Mouse (Mus musculus): ENCODE measurements around the gene Nkiras2. TPM values are rescaled to one million over a fixed set of nuclear protein-coding genes. Genes with fewer than 3 reads are reported as not detected.

Gene Nkiras2
- polyA plus RNA-seq, 1 experiment from 2014 or later, result 72.1 TPM

Other genes starting within 250 kb of the Nkiras2 start
- 93.4 and 106 TPM in 2 replicates for gene Jup, start 221.5 kb upstream of the Nkiras2 start, polyA plus RNA-seq (2014; fragmentation: Nextera tagmentation; extraction: Ambion mirVana)
- gene P3h4, start 204.4 kb upstream of the Nkiras2 start, polyA plus RNA-seq (2014; fragmentation: Nextera tagmentation; extraction: Ambion mirVana), result 54.8 and 55.3 TPM in 2 replicates
- 86.2 and 89.7 TPM in 2 replicates for gene Fkbp10, start 203.5 kb upstream of the Nkiras2 start, polyA plus RNA-seq (2014; fragmentation: Nextera tagmentation; extraction: Ambion mirVana)
- gene Nt5c3b, start 177.4 kb upstream of the Nkiras2 start, polyA plus RNA-seq (2014; fragmentation: Nextera tagmentation; extraction: Ambion mirVana), result 117 and 126 TPM in 2 replicates
- 0.23 and 0.61 TPM in 2 replicates for gene Klhl10, start 177.3 kb upstream of the Nkiras2 start, polyA plus RNA-seq (2014; fragmentation: Nextera tagmentation; extraction: Ambion mirVana)
- gene Klhl11, start 146.5 kb upstream of the Nkiras2 start, polyA plus RNA-seq (2014; fragmentation: Nextera tagmentation; extraction: Ambion mirVana), result 8.3 and 9.6 TPM in 2 replicates
- 164 and 177 TPM in 2 replicates for gene Acly, start 91.2 kb upstream of the Nkiras2 start, polyA plus RNA-seq (2014; fragmentation: Nextera tagmentation; extraction: Ambion mirVana)
- gene Ttc25, start 73.6 kb upstream of the Nkiras2 start, polyA plus RNA-seq (2014; fragmentation: Nextera tagmentation; extraction: Ambion mirVana), result 0.46 and 0.69 TPM in 2 replicates
- gene Cnp, start 44.3 kb upstream of the Nkiras2 start, polyA plus RNA-seq (2014; fragmentation: Nextera tagmentation; extraction: Ambion mirVana), result 34.7 and 39.2 TPM in 2 replicates
- 61.7 and 70.5 TPM in 2 replicates for gene Dnajc7, start 924 bp downstream of the Nkiras2 start, polyA plus RNA-seq (2014; fragmentation: Nextera tagmentation; extraction: Ambion mirVana)
- 0.26 TPM in 1 of 2 replicates, not detected in the other for gene Zfp385c, start 73.2 kb downstream of the Nkiras2 start, polyA plus RNA-seq (2014; fragmentation: Nextera tagmentation; extraction: Ambion mirVana)
- 2.2 and 2.4 TPM in 2 replicates for gene Dhx58, start 85.0 kb downstream of the Nkiras2 start, polyA plus RNA-seq (2014; fragmentation: Nextera tagmentation; extraction: Ambion mirVana)
- gene Kat2a, start 93.2 kb downstream of the Nkiras2 start, polyA plus RNA-seq (2014; fragmentation: Nextera tagmentation; extraction: Ambion mirVana), result 55.5 and 60.0 TPM in 2 replicates
- 0.78 and 0.96 TPM in 2 replicates for gene Hspb9, start 94.6 kb downstream of the Nkiras2 start, polyA plus RNA-seq (2014; fragmentation: Nextera tagmentation; extraction: Ambion mirVana)
- 61.2 and 63.0 TPM in 2 replicates for gene Rab5c, start 119.0 kb downstream of the Nkiras2 start, polyA plus RNA-seq (2014; fragmentation: Nextera tagmentation; extraction: Ambion mirVana)
- gene Kcnh4, start 140.7 kb downstream of the Nkiras2 start, polyA plus RNA-seq (2014; fragmentation: Nextera tagmentation; extraction: Ambion mirVana), result 0.27 and 0.41 TPM in 2 replicates
- not detected in 2 replicates for gene Hcrt, start 143.7 kb downstream of the Nkiras2 start, polyA plus RNA-seq (2014; fragmentation: Nextera tagmentation; extraction: Ambion mirVana)
- gene Ghdc, start 151.7 kb downstream of the Nkiras2 start, polyA plus RNA-seq (2014; fragmentation: Nextera tagmentation; extraction: Ambion mirVana), result 3.5 and 3.6 TPM in 2 replicates
- gene Stat5b, start 231.5 kb downstream of the Nkiras2 start, polyA plus RNA-seq (2014; fragmentation: Nextera tagmentation; extraction: Ambion mirVana), result 27.0 and 27.8 TPM in 2 replicates
- gene Stat5a, start 240.1 kb downstream of the Nkiras2 start, polyA plus RNA-seq (2014; fragmentation: Nextera tagmentation; extraction: Ambion mirVana), result 5.3 and 5.5 TPM in 2 replicates